Mouse (Mus musculus): ENCODE measurements around the gene Bspry. TPM values are rescaled to one million over a fixed set of nuclear protein-coding genes. Genes with fewer than 3 reads are reported as not detected.
A peak's percentile ranks its signal among the peaks of the same experiment; 100 is the strongest.
"Not testable (repeated sequence)": the region's sequence is repeated elsewhere in the genome, so short reads cannot be mapped to it uniquely, and the experiment has no call there.

Gene Bspry
- total RNA-seq (2021): under 1 TPM; 0.15 to 0.16 TPM
- long read RNA-seq, experiment 1: 0 reads
- long read RNA-seq, experiment 2: 0 reads

- no peak for DNase-seq
Observed at GRCm38 (mm10) chr4:62479937-62480708, at the start of gene Bspry. TSS of gene Bspry (plus strand) at chr4:62480053.

- no peak for DNase-seq
Observed at GRCm38 (mm10) chr4:62430678-62431077, 49.2 kb upstream of the Bspry start.

DNA sequence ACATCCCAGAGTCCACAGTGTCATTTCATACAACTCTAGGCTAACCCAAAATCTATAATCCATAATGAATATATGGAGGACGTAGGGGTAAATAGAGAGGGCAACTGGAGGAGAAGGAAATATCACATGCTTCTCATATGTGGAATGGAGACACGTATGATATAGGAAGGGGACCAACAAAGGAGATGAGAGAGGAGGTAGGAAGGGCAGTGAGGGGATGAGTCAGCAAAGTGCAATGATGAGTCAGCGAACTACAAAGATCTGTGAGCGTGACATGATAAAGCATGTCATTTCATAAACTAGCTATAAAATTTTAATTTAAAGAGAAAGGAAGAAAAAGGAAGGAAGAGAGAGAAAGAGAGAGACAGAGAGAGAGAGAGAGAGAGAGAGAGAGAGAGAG is 48.3 kb upstream of the Bspry start:
- DNase-seq: no peak

DNA sequence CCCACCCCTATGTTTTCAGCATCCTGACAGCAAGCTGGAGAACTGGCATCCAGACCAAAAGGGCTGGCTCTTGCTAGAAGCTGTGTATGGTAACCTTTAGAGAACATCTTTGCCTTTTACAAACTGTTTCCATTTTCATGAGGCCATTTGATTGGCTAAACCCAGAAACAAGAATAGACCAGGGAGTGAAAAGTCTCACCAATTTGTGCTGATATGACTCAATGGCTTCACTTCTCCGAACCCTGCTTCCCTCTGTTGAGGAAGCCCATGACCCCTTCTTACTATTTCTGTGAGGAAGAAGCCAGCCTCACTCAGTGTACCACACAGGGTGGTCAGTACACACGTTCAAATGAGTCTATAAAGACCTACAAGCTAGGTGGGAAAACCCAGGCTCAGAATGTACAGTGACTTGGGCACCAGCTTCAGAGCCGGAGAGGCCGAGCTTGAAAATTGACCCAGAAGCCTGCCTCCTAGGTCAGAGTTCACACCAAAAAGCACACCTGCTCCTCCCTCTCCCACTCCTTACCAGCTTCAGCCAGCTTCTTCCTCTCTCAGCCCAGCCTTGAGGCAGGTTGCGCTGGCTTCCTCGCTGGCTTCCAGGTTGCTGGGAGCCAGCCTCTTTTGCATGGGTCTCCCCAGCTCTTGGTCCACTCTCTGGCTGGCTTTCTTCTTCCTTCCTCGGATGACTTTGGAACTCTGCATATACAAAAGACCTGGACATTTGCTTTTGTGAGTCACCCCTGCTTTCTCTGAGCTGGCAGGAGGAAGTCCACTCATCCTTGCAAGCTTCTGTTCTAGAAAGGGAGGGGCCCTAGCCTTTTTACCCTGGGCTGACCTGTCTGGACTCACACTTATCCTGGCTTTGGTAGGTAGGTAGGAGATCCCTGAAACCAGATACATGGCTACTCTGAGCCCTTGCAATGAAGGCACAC is 45.6 kb upstream of the Bspry start:
- no peak for DNase-seq

GRCm38 (mm10) chr4:62435081-62435480 is 44.8 kb upstream of the Bspry start, which contains the start of gene Rnf183:
TSS of gene Rnf183 (minus strand) at chr4:62435252.
- DNase-seq: no peak

DNA sequence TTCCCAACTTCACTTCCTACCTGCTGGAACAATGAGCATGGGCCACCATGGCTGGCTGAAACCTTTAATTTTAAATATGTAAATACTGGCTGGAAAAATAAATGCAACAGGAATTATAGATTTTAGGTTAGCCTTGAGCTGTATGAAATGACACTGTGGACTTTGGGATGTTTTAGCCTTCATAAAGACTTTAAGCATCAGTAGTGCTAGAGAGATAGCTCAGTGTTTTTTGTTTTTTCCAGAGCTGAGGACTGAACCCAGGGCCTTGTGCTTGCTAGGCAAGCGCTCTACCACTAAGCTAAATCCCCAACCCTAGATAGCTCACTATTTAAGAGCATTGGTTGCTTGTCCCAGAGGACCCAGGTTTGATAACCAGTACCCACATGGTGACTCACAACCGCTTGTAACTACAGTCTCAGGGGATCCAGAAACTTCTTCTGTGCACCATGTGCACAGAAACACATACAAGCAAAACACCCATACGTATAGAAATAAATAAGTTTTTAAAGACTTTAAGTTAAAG is 42.5 kb upstream of the Bspry start:
- no peak for DNase-seq

- DNase-seq: no peak
Observed at GRCm38 (mm10) chr4:62437871-62438270, 42.0 kb upstream of the Bspry start.

DNA sequence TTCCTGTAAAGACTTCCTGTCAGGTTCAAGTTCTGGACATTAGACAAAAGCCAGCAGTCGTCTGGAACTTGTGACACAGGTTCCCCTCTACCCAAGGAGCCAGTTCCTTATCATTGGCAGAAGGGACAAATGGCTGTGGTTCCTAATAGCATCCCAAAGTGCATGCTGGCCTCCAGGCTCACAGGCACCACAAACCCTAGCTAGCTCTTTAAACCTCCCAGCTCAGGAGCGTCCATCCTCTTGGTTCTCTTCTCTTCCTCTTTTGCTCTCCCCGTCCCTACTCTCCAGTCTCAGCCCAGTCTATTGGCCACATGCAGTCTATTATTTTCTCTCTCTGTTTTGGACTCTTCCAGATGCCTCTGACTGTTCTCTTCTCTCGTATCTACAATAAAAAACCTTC is 40.1 kb upstream of the Bspry start:
- no peak for DNase-seq

- no peak for DNase-seq
Observed at GRCm38 (mm10) chr4:62440544-62440943, 39.3 kb upstream of the Bspry start.

DNA sequence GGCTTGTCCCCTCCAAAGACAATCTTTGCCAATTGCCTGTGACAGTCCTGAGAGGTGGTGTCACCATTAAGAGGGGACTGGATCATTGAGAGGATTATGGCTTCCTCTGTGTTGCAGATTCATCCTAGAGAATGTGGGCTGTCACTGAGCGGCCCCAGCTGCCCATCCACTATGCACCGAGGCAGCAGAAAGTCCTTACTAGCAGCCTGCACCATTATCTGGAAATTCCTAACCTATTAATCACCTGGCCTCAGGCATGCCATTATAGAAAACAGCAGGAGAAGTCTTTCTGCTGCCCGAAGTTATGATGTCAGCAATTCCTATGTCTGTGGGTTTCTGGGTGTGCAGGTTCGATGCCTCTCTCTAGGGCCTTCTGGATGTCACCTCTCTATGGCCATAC is 38.9 kb upstream of the Bspry start:
- no peak for DNase-seq

DNA sequence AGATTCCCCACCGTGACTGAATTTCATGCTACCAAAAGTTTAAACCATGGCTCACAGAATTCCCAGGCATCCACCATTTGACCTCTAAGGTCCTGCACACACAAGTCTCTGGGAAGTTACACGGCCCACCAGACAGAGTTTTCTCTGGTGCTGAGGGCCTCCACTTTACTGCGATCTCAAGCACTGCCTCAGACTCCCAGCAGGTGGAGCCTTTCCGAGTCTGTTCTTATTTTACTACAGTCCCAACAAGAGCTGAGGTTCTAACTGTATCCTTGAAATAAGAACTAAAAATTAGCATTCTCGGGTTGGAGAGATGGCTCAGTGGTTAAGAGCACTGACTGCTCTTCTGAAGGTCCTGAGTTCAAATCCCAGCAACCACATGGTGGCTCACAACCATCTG is 24.9 kb upstream of the Bspry start:
- DNase-seq: no peak

DNA sequence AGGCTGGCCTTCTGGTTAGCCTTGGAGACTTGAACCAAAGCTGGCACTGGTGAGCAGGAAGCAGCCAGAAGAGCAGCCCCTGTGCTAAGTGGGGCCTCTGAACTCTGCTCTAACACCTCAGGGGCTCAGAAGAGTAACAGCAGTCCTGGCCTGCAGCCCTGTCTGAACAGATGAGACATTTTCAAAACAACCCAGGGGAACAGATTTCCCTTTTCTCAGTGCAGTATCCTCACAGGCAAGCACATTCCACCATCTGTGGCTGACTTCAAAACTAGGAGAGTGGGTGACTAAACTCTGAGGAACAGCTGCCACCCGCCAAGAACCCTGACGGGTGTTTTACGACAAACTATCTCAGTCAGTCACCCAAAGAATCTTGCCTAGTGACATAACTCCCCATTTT is 20.8 kb upstream of the Bspry start:
- DNase-seq: no peak

- no peak for DNase-seq
Observed at GRCm38 (mm10) chr4:62460348-62460747, 19.5 kb upstream of the Bspry start.

DNA sequence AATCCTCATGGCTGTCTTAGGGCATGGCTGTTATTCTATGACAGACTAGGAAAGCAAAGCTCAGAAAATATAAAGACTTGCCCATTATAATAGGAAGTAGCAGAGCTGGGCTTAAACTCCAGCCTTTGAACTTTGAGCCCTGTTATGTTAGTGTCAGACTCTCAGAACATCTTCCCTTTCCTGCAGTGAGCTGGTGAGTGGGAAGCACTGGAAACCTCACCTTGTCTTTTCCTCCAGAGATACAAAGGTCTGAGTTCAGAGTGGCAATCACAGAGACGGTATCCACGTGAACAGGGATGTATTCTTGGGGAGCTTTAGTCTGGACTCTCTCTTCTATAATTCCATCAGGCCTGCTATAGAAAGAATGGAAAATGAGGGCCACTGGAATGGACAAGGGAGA is 16.7 kb upstream of the Bspry start:
- no peak for DNase-seq

- DNase-seq: no peak
Observed at GRCm38 (mm10) chr4:62468158-62468557, 11.7 kb upstream of the Bspry start.

DNA sequence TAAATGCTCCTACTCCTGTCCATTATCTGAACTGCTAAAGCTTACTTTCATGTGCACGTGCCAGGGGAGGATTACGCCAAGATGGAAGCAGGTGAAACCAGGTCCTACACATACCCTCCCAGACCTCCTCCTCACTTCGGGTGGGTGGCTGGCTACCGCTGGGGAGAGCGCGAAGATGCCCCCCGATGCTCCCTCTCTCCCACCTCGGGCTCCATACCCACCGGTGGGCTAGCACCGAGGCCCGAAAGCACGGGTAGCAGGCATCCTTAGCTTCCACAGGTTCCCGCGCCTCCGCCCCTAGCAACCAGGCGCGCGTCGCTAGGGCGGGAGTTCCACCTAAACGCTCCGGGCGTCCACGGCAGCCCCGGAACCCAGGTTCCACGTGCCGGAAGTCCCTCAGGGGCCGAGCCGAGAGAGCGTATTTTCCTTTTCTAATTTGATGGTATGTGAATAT is 9.2 kb upstream of the Bspry start, which contains the start of gene Wdr31:
TSS of gene Wdr31 (minus strand) at position 299 of the 454 bp plus-strand sequence.
- DNase-seq: peak; percentile 53

DNA sequence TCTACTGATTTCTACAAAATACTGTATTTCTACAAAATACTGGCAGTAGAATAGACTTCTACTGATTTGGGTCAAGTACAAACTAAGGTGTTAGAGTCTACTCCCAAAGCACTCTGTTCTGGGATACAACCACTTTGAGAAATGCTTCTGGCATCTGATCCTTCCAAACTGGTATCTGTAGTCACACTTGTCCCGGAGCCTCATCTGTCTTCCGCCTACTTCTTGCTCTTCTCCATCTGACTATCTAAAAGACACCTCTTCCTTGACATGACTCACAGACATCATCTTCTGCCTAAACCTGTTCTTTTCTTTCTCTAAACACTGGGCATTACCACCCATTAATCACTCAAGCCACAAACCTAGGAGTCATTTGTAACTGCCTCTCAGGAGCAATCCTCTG is 7.8 kb upstream of the Bspry start:
- DNase-seq: no peak

- no peak for DNase-seq
Observed at GRCm38 (mm10) chr4:62475131-62475530, 4.7 kb upstream of the Bspry start.

DNA sequence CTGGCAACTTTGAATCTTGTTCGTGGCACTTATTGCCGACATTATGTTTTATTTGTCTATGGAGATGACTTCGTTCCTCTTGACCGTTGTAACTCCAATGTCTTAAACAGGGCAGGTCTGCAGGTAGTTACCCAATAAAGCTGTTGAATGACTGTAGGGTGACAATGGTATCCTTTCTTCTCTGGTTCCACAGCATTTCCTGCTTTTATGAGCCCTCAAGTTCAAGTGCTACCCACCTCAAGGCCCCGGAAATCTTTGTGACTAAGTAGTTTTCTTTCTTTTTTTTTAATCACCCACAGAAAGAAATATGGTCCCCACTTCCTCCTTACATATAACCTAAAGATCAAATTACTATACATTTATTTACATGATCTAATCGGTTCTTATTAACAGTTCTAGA is 4.1 kb upstream of the Bspry start:
- DNase-seq: no peak

- no peak for DNase-seq
Observed at GRCm38 (mm10) chr4:62477542-62478244, 2.2 kb upstream of the Bspry start.

DNA sequence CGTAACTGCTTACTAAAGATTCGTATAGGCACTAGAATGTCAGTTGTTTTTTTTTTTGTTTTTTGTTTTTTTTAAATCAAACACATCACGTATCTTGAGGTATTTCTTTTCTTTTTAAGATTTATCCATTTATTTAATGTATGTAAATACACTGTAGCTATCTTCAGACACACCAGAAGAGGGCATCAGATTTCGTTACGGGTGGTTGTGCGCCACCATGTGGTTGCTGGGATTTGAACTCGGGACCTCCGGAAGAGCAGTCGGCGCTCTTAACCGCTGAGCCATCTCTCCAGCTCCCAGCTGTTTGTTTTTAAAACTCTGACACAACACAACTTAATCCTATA is 288 bp upstream of the Bspry start:
- DNase-seq: not testable (repeated sequence)

Measured in gastrocnemius, postnatal 25 days (tissue).